Mouse (Mus musculus) heart, embryonic 14.5 days (tissue): Measurements from ENCODE around the gene Atrnl1. TPM values are rescaled to one million over a fixed set of nuclear protein-coding genes. Genes with fewer than 3 reads are reported as not detected.
"Not testable (repeated sequence)": the region's sequence is repeated elsewhere in the genome, so short reads cannot be mapped to it uniquely, and the experiment has no call there.

Experiments used
- ATAC-seq: fragments of 200-750 bp; cut with Nextera tagmentation; 2 replicates; pipeline ENCODE4 v1.8.0; 2017; ENCODE audit warnings: low read depth, moderate TSS enrichment; ENCODE audit not compliant: insufficient number of reproducible peaks, insufficient read depth, low FRiP score
- H3K27ac ChIP-seq, 2 experiments: fragments of 200-500 bp in 1 of 2; fragments of 300-500 bp in 1 of 2; sonication (generic) in 1 of 2; replicated peaks in 1 of 2; 2 replicates each; pipeline ENCODE4 v1.5.1; 2012 to 2014; ENCODE audit warnings: low read depth in 2 of 2, low read length in 2 of 2, control low read depth in 1 of 2, mild to moderate bottlenecking in 1 of 2, mixed read lengths in 1 of 2; ENCODE audit not compliant: control insufficient read depth in 1 of 2, insufficient read depth in 1 of 2
- H3K27me3 ChIP-seq: fragments of 300-500 bp; sonication (generic); 2 replicates; pipeline ENCODE4 v1.6.1; 2014; ENCODE audit warnings: mild to moderate bottlenecking, low read length, control low read depth; ENCODE audit not compliant: control insufficient read depth, insufficient read depth
- H3K36me3 ChIP-seq: fragments of 300-500 bp; sonication (generic); 2 replicates; pipeline ENCODE4 v1.6.1; 2014; ENCODE audit warnings: mild to moderate bottlenecking, control low read depth, low read length, mixed read lengths; ENCODE audit not compliant: control insufficient read depth, insufficient read depth
- H3K4me1 ChIP-seq, 2 experiments: fragments of 200-500 bp in 1 of 2; fragments of 300-500 bp in 1 of 2; sonication (generic) in 1 of 2; 2 replicates each; pipeline ENCODE4 v1.6.1; 2012 to 2014; ENCODE audit warnings: low read length in 2 of 2, control low read depth in 1 of 2, mixed read lengths in 1 of 2; ENCODE audit not compliant: control insufficient read depth in 2 of 2, insufficient read depth in 2 of 2
- H3K4me2 ChIP-seq: fragments of 300-500 bp; sonication (generic); 2 replicates; pipeline ENCODE4 v1.6.1; 2014; ENCODE audit warnings: mild to moderate bottlenecking, low read length
- H3K4me3 ChIP-seq, 2 experiments: fragments of 200-500 bp in 1 of 2; fragments of 300-500 bp in 1 of 2; sonication (generic) in 1 of 2; 2 replicates each; pipeline ENCODE4 v1.5.1; 2012 to 2014; ENCODE audit warnings: low read length in 2 of 2, mild to moderate bottlenecking in 2 of 2, control low read depth in 1 of 2, low read depth in 1 of 2, moderate library complexity in 1 of 2; ENCODE audit not compliant: control insufficient read depth in 1 of 2, insufficient read depth in 1 of 2
- H3K9ac ChIP-seq: fragments of 300-500 bp; sonication (generic); 2 replicates; pipeline ENCODE4 v1.6.1; 2014; ENCODE audit warnings: mild to moderate bottlenecking, low read length
- H3K9me3 ChIP-seq: fragments of 300-500 bp; sonication (generic); 2 replicates; pipeline ENCODE4 v1.6.1; 2016; ENCODE audit warnings: low read length, control low read depth; ENCODE audit not compliant: control insufficient read depth
- WGBS: fragments of 180-500 bp; shearing (Covaris S2); extraction: QIAGEN DNeasy Blood & Tissue Kit; methylation state at CpG from one replicate; pipeline ENCODE4 v1.1.7; 2014; 5-methylcytosine and 5-hydroxymethylcytosine counted together
- polyA plus RNA-seq: library from polyadenylated mRNA; unstranded; fragments of >200 nt; fragmentation: Nextera tagmentation; extraction: Ambion mirVana; gene quantifications from 2 replicates; pipeline ENCODE4 v1.2.1, GENCODE M21; 2014

Atrnl1 gene
- polyA plus RNA-seq, 1 experiment from 2014 or later, result 4.2 TPM

GRCm38 (mm10) chr19:57870871-57871270, 260.0 kb downstream of the Atrnl1 start:
- no peaks in the 10 kb centered on the region for H3K4me1 ChIP-seq
- H3K4me2 ChIP-seq, result no peak overlapping the region
- ATAC-seq, result no peak
- 78% methylated on average over 13 of the region's 13 CpGs for WGBS
- no peak overlapping the region for H3K27ac ChIP-seq
- H3K27me3 ChIP-seq, result no peaks in the 10 kb centered on the region
- H3K9me3 ChIP-seq, result no peaks in the 10 kb centered on the region
- H3K36me3 ChIP-seq, result no peaks in the 10 kb centered on the region
- no peak overlapping the region for H3K9ac ChIP-seq
- no peak overlapping the region for H3K4me3 ChIP-seq

DNA sequence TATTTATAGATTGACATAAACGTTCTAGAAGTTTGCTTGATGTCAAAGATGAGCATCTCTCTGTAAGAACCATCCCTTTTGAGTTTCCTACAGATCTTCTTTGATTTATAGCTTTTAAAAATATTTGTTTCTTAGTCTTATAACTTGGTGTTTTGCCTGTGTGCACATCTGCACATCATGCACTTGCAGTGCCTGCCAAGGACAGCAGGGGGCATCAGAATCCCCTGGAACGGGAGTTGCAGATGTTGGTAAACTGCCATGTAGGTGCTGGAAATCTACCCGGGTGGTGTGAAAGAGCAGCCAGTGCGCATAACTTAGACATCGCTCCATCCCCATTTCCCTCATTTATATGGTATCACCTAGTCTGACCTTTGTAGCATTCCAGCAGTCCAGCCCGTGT, 265.2 kb downstream of the Atrnl1 start:
- Histone ChIP-seq H3K9ac (no peak overlapping the region), H3K36me3 (no peaks in the 10 kb centered on the region), H3K4me1 (no peaks in the 10 kb centered on the region), H3K4me3 (no peak overlapping the region), H3K4me2 (no peak overlapping the region), H3K27me3 (no peaks in the 10 kb centered on the region), H3K27ac (no peak overlapping the region), H3K9me3 (no peaks in the 10 kb centered on the region)
- 92% methylated on average over 6 of the region's 6 CpGs for WGBS
- ATAC-seq, result no peak

- ATAC-seq, result no peak
Measured at GRCm38 (mm10) chr19:57877343-57877742, 266.5 kb downstream of the Atrnl1 start.

DNA sequence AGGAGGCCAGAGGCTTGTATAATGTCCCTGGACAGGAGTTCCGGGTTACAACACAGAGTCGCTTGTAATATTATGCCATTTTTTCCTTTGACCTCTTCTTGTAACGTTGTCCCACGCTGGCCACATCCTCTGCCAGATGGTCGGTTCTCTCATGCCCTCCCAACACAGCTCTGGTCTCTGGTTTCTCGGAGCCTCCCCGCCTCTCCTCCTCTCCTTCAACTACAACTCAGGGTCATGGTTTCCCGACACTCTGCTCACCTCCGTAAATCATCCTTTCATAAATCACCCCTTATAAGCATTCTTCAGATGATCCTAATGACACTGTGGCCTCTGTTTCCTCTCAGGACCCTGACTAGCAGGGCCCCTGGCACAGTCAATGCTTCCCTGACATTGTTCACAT, 267.7 kb downstream of the Atrnl1 start:
- Histone ChIP-seq H3K4me1 (no peaks in the 10 kb centered on the region), H3K9me3 (no peaks in the 10 kb centered on the region), H3K27me3 (no peaks in the 10 kb centered on the region), H3K36me3 (no peaks in the 10 kb centered on the region), H3K27ac (no peak overlapping the region), H3K9ac (no peak overlapping the region), H3K4me3 (no peak overlapping the region), H3K4me2 (no peak overlapping the region)
- no peak for ATAC-seq
- WGBS, result 91% methylated on average over 9 of the region's 9 CpGs

More at GRCm38 (mm10) chr19:57877343-57877742, 266.5 kb downstream of the Atrnl1 start:
- Histone ChIP-seq H3K9ac (no peak overlapping the region), H3K9me3 (no peaks in the 10 kb centered on the region), H3K4me3 (no peak overlapping the region), H3K4me2 (no peak overlapping the region), H3K27ac (no peak overlapping the region), H3K27me3 (no peaks in the 10 kb centered on the region), H3K4me1 (no peaks in the 10 kb centered on the region), H3K36me3 (no peaks in the 10 kb centered on the region)
- WGBS, result 95% methylated on average over 4 of the region's 4 CpGs

DNA sequence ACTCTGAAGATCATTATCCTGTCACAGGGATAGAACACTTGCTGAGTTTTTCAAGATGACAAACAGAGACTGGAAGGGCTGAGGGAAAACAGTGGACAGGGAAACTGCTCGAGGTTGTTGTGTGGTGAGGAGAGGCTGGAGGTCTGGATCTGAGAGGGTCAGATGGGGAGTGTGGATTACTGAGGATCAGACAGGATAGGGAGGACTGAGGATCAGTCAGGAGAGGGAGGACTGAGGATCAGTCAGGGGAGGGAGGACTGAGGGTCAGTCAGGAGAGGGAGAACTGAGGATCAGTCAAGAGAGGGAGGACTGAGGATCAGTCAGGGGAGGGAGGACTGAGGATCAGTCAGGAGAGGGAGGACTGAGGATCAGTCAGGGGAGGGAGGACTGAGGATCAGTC, 269.0 kb downstream of the Atrnl1 start:
- not testable (repeated sequence) for H3K36me3 ChIP-seq, H3K27ac ChIP-seq, H3K4me2 ChIP-seq, H3K9me3 ChIP-seq, H3K27me3 ChIP-seq, H3K4me1 ChIP-seq, H3K9ac ChIP-seq, H3K4me3 ChIP-seq, ATAC-seq
- 75% methylated on average over 1 of the region's 1 CpGs for WGBS

GRCm38 (mm10) chr19:57881927-57882326, 271.1 kb downstream of the Atrnl1 start:
- no peaks in the 10 kb centered on the region for H3K36me3 ChIP-seq
- H3K4me2 ChIP-seq, result no peak overlapping the region
- H3K9ac ChIP-seq, result no peak overlapping the region
- H3K27me3 ChIP-seq, result no peaks in the 10 kb centered on the region
- H3K9me3 ChIP-seq, result no peaks in the 10 kb centered on the region
- no peak overlapping the region for H3K27ac ChIP-seq
- 89% methylated on average over 7 of the region's 7 CpGs for WGBS
- H3K4me3 ChIP-seq, result no peak overlapping the region
- no peaks in the 10 kb centered on the region for H3K4me1 ChIP-seq
- ATAC-seq, result no peak

DNA sequence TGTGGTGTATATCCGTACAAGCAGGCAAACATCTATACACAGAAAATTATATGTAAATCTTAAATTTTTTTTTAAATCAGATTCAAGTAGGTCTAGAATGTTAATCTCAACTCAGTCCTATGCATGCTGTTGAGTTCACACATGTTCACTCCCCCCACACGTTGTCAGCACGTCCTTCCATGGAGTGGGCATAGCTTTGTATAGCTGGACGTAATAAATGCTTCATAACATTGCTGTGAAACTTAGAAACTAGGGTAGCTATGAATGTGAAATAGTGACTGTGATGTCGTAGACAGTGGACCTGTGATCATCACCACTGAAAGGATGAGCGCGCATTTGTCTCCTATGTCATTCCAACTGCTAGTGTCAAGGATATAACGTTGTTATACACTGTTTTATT, 278.0 kb downstream of the Atrnl1 start:
- no peak overlapping the region for H3K9ac ChIP-seq
- ATAC-seq, result no peak
- no peak overlapping the region for H3K4me3 ChIP-seq
- no peaks in the 10 kb centered on the region for H3K27me3 ChIP-seq
- H3K4me2 ChIP-seq, result no peak overlapping the region
- H3K36me3 ChIP-seq, result no peaks in the 10 kb centered on the region
- no peaks in the 10 kb centered on the region for H3K9me3 ChIP-seq
- no peak overlapping the region for H3K27ac ChIP-seq
- peaks cover 8 to 12% of the 10 kb centered on the region in 2 experiments for H3K4me1 ChIP-seq
- WGBS, result 86% methylated on average over 8 of the region's 8 CpGs

- Histone ChIP-seq H3K4me3 (no peak overlapping the region), H3K9me3 (no peaks in the 10 kb centered on the region), H3K36me3 (no peaks in the 10 kb centered on the region), H3K9ac (no peak overlapping the region), H3K4me2 (peak overlapping the region; percentile 44), H3K4me1 (peaks cover 8 to 12% of the 10 kb centered on the region in 2 experiments), H3K27me3 (no peaks in the 10 kb centered on the region), H3K27ac (no peak overlapping the region)
- WGBS, result 18% methylated on average over 3 of the region's 3 CpGs
- peak; percentile 56 for ATAC-seq
Measured at GRCm38 (mm10) chr19:57889741-57890140, 278.9 kb downstream of the Atrnl1 start.
